Mouse (Mus musculus) retina, embryonic 14.5 days (tissue): ENCODE data around the gene Diaph2.
"Not testable (repeated sequence)": the region's sequence is repeated elsewhere in the genome, so short reads cannot be mapped to it uniquely, and the experiment has no call there.

Experiments used
- DNase-seq: peaks from one replicate; pipeline ENCODE4 v3.0.0-alpha.2; 2015; ENCODE audit warnings: low spot score

Diaph2 gene

GRCm38 (mm10) chrX:129831903-129832302, 82.4 kb downstream of the Diaph2 start:
- DNase-seq, result peak; percentile 47

- no peak for DNase-seq
These were observed 84.3 kb downstream of the Diaph2 start for GRCm38 (mm10) chrX:129833887-129834286.

GRCm38 (mm10) chrX:129884465-129884864, 134.9 kb downstream of the Diaph2 start:
- DNase-seq, result peak; percentile 52

- DNase-seq, result no peak
These were observed 176.3 kb downstream of the Diaph2 start for GRCm38 (mm10) chrX:129925806-129926205.

GRCm38 (mm10) chrX:129974816-129975215, 225.3 kb downstream of the Diaph2 start:
- peak; percentile 27 for DNase-seq

GRCm38 (mm10) chrX:130008210-130008609, 258.7 kb downstream of the Diaph2 start:
- no peak for DNase-seq

GRCm38 (mm10) chrX:130019735-130020134, 270.2 kb downstream of the Diaph2 start:
- no peak for DNase-seq

- no peak for DNase-seq
These were observed 295.0 kb downstream of the Diaph2 start for GRCm38 (mm10) chrX:130044525-130044924.

GRCm38 (mm10) chrX:130149216-130149615, 399.7 kb downstream of the Diaph2 start:
- DNase-seq, result no peak

GRCm38 (mm10) chrX:130152164-130152563, 402.6 kb downstream of the Diaph2 start:
- DNase-seq, result no peak

- DNase-seq, result no peak
These were observed 423.6 kb downstream of the Diaph2 start for GRCm38 (mm10) chrX:130173126-130173525.

- no peak for DNase-seq
These were observed 438.3 kb downstream of the Diaph2 start for GRCm38 (mm10) chrX:130187891-130188290.

GRCm38 (mm10) chrX:130188449-130188848, 438.9 kb downstream of the Diaph2 start:
- DNase-seq, result no peak

GRCm38 (mm10) chrX:130189250-130189649, 439.7 kb downstream of the Diaph2 start:
- DNase-seq, result no peak

- not testable (repeated sequence) for DNase-seq
These were observed 447.9 kb downstream of the Diaph2 start for GRCm38 (mm10) chrX:130197412-130197811.

- DNase-seq, result no peak
These were observed 455.7 kb downstream of the Diaph2 start for GRCm38 (mm10) chrX:130205243-130205642.

- no peak for DNase-seq
These were observed 462.7 kb downstream of the Diaph2 start for GRCm38 (mm10) chrX:130212227-130212626.

- no peak for DNase-seq
These were observed 463.2 kb downstream of the Diaph2 start for GRCm38 (mm10) chrX:130212759-130213158.

- DNase-seq, result no peak
These were observed 480.5 kb downstream of the Diaph2 start for GRCm38 (mm10) chrX:130230045-130230444.

- DNase-seq, result no peak
These were observed 485.6 kb downstream of the Diaph2 start for GRCm38 (mm10) chrX:130235167-130235566.

- no peak for DNase-seq
These were observed 497.1 kb downstream of the Diaph2 start for GRCm38 (mm10) chrX:130246652-130247051.

- no peak for DNase-seq
These were observed 504.1 kb downstream of the Diaph2 start for GRCm38 (mm10) chrX:130253664-130254063.

GRCm38 (mm10) chrX:130265707-130266106, 516.2 kb downstream of the Diaph2 start:
- DNase-seq, result peak; percentile 42

- no peak for DNase-seq
These were observed 529.6 kb downstream of the Diaph2 start for GRCm38 (mm10) chrX:130279144-130279543.

- DNase-seq, result no peak
These were observed 531.9 kb downstream of the Diaph2 start for GRCm38 (mm10) chrX:130281484-130281883.
